In genomic region chr9:46014251-46014681, GRCm38 (mm10) we compare ENCODE assay signal across 8 mouse cellular contexts. TPM values are rescaled to one million over a fixed set of nuclear protein-coding genes. Genes with fewer than 3 reads are reported as not detected.
DNase-seq lines count a peak whose midpoint lies in the region; ATAC-seq lines count a peak whose summit lies in the region.

No protein-coding gene starts in this region.

- peak overlapping the region; percentile 22 for H3K9ac ChIP-seq in intestine, embryonic 15.5 days
- H3K9ac ChIP-seq in limb, embryonic 15.5 days: peak overlapping the region; percentile 5; the same call in 1 of the 2 replicates
- peak overlapping the region; percentile 95; the same call in 1 of the 2 replicates for H3K9ac ChIP-seq in midbrain, embryonic 14.5 days (replicated peaks; ENCODE audit: low read length)

- 5% methylated on average over 10 of the region's 10 CpGs for WGBS in intestine, embryonic 15.5 days
- WGBS in limb, embryonic 15.5 days: 7% methylated on average over 10 of the region's 10 CpGs
- WGBS in midbrain, embryonic 14.5 days: 2% methylated on average over 10 of the region's 10 CpGs

- no peaks in the 10 kb centered on the region for H3K27me3 ChIP-seq in intestine, embryonic 15.5 days (replicated peaks)
- no peaks in the 10 kb centered on the region for H3K27me3 ChIP-seq in limb, embryonic 15.5 days
- no peaks in the 10 kb centered on the region for H3K27me3 ChIP-seq in midbrain, embryonic 14.5 days (ENCODE audit: control insufficient read depth, insufficient read depth, low read length)

- ATAC-seq in intestine, embryonic 15.5 days: no peak
- ATAC-seq in limb, embryonic 15.5 days (ENCODE audit: insufficient number of reproducible peaks, low FRiP score, low TSS enrichment, low read depth): no peak
- no peak for ATAC-seq in midbrain, embryonic 14.5 days (ENCODE audit: low FRiP score, low TSS enrichment)

- peak overlapping the region; percentile 70 for H3K4me2 ChIP-seq in intestine, embryonic 15.5 days (replicated peaks)
- H3K4me2 ChIP-seq in limb, embryonic 15.5 days: peak overlapping the region; percentile 68
- H3K4me2 ChIP-seq in midbrain, embryonic 14.5 days (ENCODE audit: low read length): peak overlapping the region; percentile 84

- peak overlapping the region; percentile 51 for H3K27ac ChIP-seq in intestine, embryonic 15.5 days
- peak overlapping the region; percentile 90; the same call in 1 of the 2 replicates for H3K27ac ChIP-seq in limb, embryonic 15.5 days
- H3K27ac ChIP-seq in midbrain, embryonic 14.5 days (replicated peaks; ENCODE audit: low read depth, low read length): 0 out of 2 replicates have a peak overlapping the region, but pooled peaks have one; percentile 9

- no peaks in the 10 kb centered on the region for H3K36me3 ChIP-seq in intestine, embryonic 15.5 days
- peaks cover 4% of the 10 kb centered on the region for H3K36me3 ChIP-seq in limb, embryonic 15.5 days
- H3K36me3 ChIP-seq in midbrain, embryonic 14.5 days (ENCODE audit: control insufficient read depth, insufficient read depth, low read length): 0 out of 2 replicates have a peak, but pooled peaks cover 8% of the 10 kb centered on the region

- DNase-seq in gastrocnemius, adult 18-20 months (ENCODE audit: low spot score): peak; percentile 47
- no peak for DNase-seq in gastrocnemius, postnatal 25 days
- DNase-seq in cerebellum, postnatal 10 days: peak; percentile 54 to 61
- DNase-seq in gastrocnemius, postnatal 4 days (ENCODE audit: low spot score in 2 of 2): peak; percentile 26 to 53
- peak; percentile 47 for DNase-seq in midbrain, embryonic 14.5 days
- DNase-seq in spleen, postnatal 36 days (ENCODE audit: low spot score in 2 of 2): peak; percentile 84 to 85

- H3K4me1 ChIP-seq in intestine, embryonic 15.5 days (replicated peaks): peaks cover 42% of the 10 kb centered on the region
- peaks cover 35% of the 10 kb centered on the region for H3K4me1 ChIP-seq in limb, embryonic 15.5 days
- H3K4me1 ChIP-seq in midbrain, embryonic 14.5 days (ENCODE audit: control insufficient read depth, insufficient read depth, low read length): peaks cover 41% of the 10 kb centered on the region

- H3K9me3 ChIP-seq in intestine, embryonic 15.5 days: no peaks in the 10 kb centered on the region
- H3K9me3 ChIP-seq in limb, embryonic 15.5 days: no peaks in the 10 kb centered on the region
- H3K9me3 ChIP-seq in midbrain, embryonic 14.5 days (ENCODE audit: control insufficient read depth, low read length): no peaks in the 10 kb centered on the region

- H3K4me3 ChIP-seq in intestine, embryonic 15.5 days (replicated peaks): peak overlapping the region; percentile 95
- peak overlapping the region; percentile 97 for H3K4me3 ChIP-seq in limb, embryonic 15.5 days
- peak overlapping the region; percentile 96 for H3K4me3 ChIP-seq in midbrain, embryonic 14.5 days (replicated peaks; ENCODE audit: low read depth, low read length)

RNA-seq across cellular contexts. Expression of gene Sik3, which starts 1.6 kb away (rescaled TPM):
- 10 to 100 TPM; 37.4 to 38.3 TPM for total RNA-seq in gastrocnemius, adult 18-20 months (2021)
- total RNA-seq in gastrocnemius, postnatal 25 days (2021): 10 to 100 TPM; 34.7 to 38.9 TPM
- 10 to 100 TPM; 62.9 to 70.1 TPM for total RNA-seq in gastrocnemius, postnatal 4 days (2021)
- polyA plus RNA-seq in intestine, embryonic 15.5 days (2015; fragmentation: Nextera tagmentation; extraction: Ambion mirVana): 12.4 and 13.2 TPM in 2 replicates
- polyA plus RNA-seq in limb, embryonic 15.5 days (2015; fragmentation: Nextera tagmentation; extraction: Ambion mirVana): 10.6 and 11.8 TPM in 2 replicates
- 10.3 and 11.4 TPM in 2 replicates for polyA plus RNA-seq in midbrain, embryonic 14.5 days (2014; fragmentation: Nextera tagmentation; extraction: Ambion mirVana)

RNA-seq across cellular contexts. Expression of gene Pafah1b2, which starts 1.8 kb away (rescaled TPM):
- 10 to 100 TPM; 23.6 to 32.0 TPM for total RNA-seq in gastrocnemius, adult 18-20 months (2021)
- 10 to 100 TPM; 27.8 to 32.2 TPM for total RNA-seq in gastrocnemius, postnatal 25 days (2021)
- total RNA-seq in gastrocnemius, postnatal 4 days (2021): 100 to 1,000 TPM; 104 to 110 TPM
- polyA plus RNA-seq in intestine, embryonic 15.5 days (2015; fragmentation: Nextera tagmentation; extraction: Ambion mirVana): 137 and 141 TPM in 2 replicates
- polyA plus RNA-seq in limb, embryonic 15.5 days (2015; fragmentation: Nextera tagmentation; extraction: Ambion mirVana): 182 and 188 TPM in 2 replicates
- polyA plus RNA-seq in midbrain, embryonic 14.5 days (2014; fragmentation: Nextera tagmentation; extraction: Ambion mirVana): 291 and 338 TPM in 2 replicates

RNA-seq across cellular contexts. Expression of gene Sidt2, which starts 59.2 kb away (rescaled TPM):
- 10 to 100 TPM; 57.8 to 66.2 TPM for total RNA-seq in gastrocnemius, adult 18-20 months (2021)
- 10 to 100 TPM; 67.9 to 70.2 TPM for total RNA-seq in gastrocnemius, postnatal 25 days (2021)
- total RNA-seq in gastrocnemius, postnatal 4 days (2021): 10 to 100 TPM; 61.5 to 65.5 TPM
- polyA plus RNA-seq in intestine, embryonic 15.5 days (2015; fragmentation: Nextera tagmentation; extraction: Ambion mirVana): 36.3 and 39.6 TPM in 2 replicates
- polyA plus RNA-seq in limb, embryonic 15.5 days (2015; fragmentation: Nextera tagmentation; extraction: Ambion mirVana): 50.6 and 66.1 TPM in 2 replicates
- 40.3 and 40.5 TPM in 2 replicates for polyA plus RNA-seq in midbrain, embryonic 14.5 days (2014; fragmentation: Nextera tagmentation; extraction: Ambion mirVana)

Comparison
In these comparisons a context has a peak if more than half of its experiments do, and no peak if none do; other contexts are left out.
1. H3K27ac ChIP-seq: peak in every context shown above with its lines; median percentile 90 in limb, embryonic 15.5 days; 51 in intestine, embryonic 15.5 days; 9 in midbrain, embryonic 14.5 days.
2. H3K9ac ChIP-seq: peak in every context shown above with its lines; median percentile 95 in midbrain, embryonic 14.5 days; 22 in intestine, embryonic 15.5 days; 5 in limb, embryonic 15.5 days.